Mouse (Mus musculus): ENCODE results near the gene Poln. TPM values are rescaled to one million over a fixed set of nuclear protein-coding genes. Genes with fewer than 3 reads are reported as not detected.
A peak's percentile ranks its signal among the peaks of the same experiment; 100 is the strongest.

Gene Poln
- polyA plus RNA-seq, 1 experiment from 2014 or later = 1.0 TPM

DNA sequence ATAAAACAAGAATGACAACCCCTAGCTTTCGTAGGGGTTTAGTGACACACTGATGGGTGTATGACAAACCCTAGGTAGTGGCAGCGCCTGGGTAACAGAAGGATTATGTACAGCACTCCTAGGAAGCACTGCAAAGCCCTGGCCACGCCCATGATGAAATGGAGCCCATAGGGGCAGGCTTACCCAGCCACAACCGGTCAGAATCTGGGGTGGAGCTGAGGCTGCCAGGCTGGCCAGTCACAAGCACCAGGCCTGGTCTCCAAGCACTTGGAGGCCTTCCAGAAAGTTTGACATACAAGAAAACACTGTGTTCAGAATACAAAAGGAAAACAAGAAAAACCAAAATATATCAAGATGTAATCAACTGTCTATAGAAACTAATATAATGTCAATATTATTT is 21.8 kb upstream of the Poln start:
- H3K9me3 ChIP-seq (ENCODE audit: control insufficient read depth, low read length) = no peaks in the 10 kb centered on the region
- peak overlapping the region; percentile 8; the same call in 1 of the 2 replicates for H3K27ac ChIP-seq (ENCODE audit: low read length)
- H3K4me1 ChIP-seq (replicated peaks; ENCODE audit: control insufficient read depth, insufficient read depth, low read length) = peaks cover 20% of the 10 kb centered on the region
- no peak overlapping the region for H3K4me2 ChIP-seq (ENCODE audit: low read depth, low read length)
- 43% methylated on average over 4 of the region's 4 CpGs for WGBS
- no peak overlapping the region for H3K9ac ChIP-seq (ENCODE audit: low read length)
- no peak for ATAC-seq (ENCODE audit: low read depth)
- H3K27me3 ChIP-seq (ENCODE audit: control insufficient read depth, insufficient read depth, low read depth, low read length) = no peaks in the 10 kb centered on the region
- H3K4me3 ChIP-seq (ENCODE audit: low read length) = no peak overlapping the region
- H3K36me3 ChIP-seq (ENCODE audit: control insufficient read depth, insufficient read depth, low read length) = no peaks in the 10 kb centered on the region

GRCm38 (mm10) chr5:34189521-34189920 is 20.3 kb upstream of the Poln start:
- no peaks in the 10 kb centered on the region for H3K27me3 ChIP-seq (ENCODE audit: control insufficient read depth, insufficient read depth, low read depth, low read length)
- no peak overlapping the region for H3K27ac ChIP-seq (ENCODE audit: low read length)
- H3K4me1 ChIP-seq (replicated peaks; ENCODE audit: control insufficient read depth, insufficient read depth, low read length) = peaks cover 33% of the 10 kb centered on the region
- 33% methylated on average over 1 of the region's 1 CpGs for WGBS
- H3K4me2 ChIP-seq (ENCODE audit: low read depth, low read length) = no peak overlapping the region
- no peak overlapping the region for H3K9ac ChIP-seq (ENCODE audit: low read length)
- no peaks in the 10 kb centered on the region for H3K9me3 ChIP-seq (ENCODE audit: control insufficient read depth, low read length)
- ATAC-seq (ENCODE audit: low read depth) = no peak
- no peak overlapping the region for H3K4me3 ChIP-seq (ENCODE audit: low read length)
- H3K36me3 ChIP-seq (ENCODE audit: control insufficient read depth, insufficient read depth, low read length) = no peaks in the 10 kb centered on the region

DNA sequence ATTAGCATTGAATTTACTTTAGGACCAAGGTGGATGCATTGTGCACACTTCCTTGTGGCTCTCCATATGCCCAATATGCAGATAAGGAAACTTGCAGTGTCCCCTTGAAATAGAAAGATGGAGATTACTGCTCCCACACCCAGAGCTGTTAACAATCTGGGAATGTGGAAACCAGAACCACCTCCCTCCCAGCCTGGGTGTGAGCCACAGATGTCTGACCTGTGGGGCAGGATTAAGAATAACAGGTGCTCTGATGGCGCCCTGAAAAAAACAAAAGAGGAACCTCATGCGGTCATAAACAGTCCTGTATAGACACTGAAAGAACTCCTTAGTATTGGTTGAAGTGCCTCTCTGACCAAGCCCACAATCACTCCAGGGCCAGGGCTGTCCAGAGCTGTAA is 19.6 kb upstream of the Poln start:
- H3K9ac ChIP-seq (ENCODE audit: low read length) = peak overlapping the region; percentile 83
- no peaks in the 10 kb centered on the region for H3K27me3 ChIP-seq (ENCODE audit: control insufficient read depth, insufficient read depth, low read depth, low read length)
- H3K4me2 ChIP-seq (ENCODE audit: low read depth, low read length) = peak overlapping the region; percentile 60
- no peaks in the 10 kb centered on the region for H3K36me3 ChIP-seq (ENCODE audit: control insufficient read depth, insufficient read depth, low read length)
- no peak for ATAC-seq (ENCODE audit: low read depth)
- no peak overlapping the region for H3K27ac ChIP-seq (ENCODE audit: low read length)
- 62% methylated on average over 2 of the region's 2 CpGs for WGBS
- H3K9me3 ChIP-seq (ENCODE audit: control insufficient read depth, low read length) = no peaks in the 10 kb centered on the region
- H3K4me1 ChIP-seq (replicated peaks; ENCODE audit: control insufficient read depth, insufficient read depth, low read length) = peaks cover 40% of the 10 kb centered on the region
- H3K4me3 ChIP-seq (ENCODE audit: low read length) = peak overlapping the region; percentile 90

DNA sequence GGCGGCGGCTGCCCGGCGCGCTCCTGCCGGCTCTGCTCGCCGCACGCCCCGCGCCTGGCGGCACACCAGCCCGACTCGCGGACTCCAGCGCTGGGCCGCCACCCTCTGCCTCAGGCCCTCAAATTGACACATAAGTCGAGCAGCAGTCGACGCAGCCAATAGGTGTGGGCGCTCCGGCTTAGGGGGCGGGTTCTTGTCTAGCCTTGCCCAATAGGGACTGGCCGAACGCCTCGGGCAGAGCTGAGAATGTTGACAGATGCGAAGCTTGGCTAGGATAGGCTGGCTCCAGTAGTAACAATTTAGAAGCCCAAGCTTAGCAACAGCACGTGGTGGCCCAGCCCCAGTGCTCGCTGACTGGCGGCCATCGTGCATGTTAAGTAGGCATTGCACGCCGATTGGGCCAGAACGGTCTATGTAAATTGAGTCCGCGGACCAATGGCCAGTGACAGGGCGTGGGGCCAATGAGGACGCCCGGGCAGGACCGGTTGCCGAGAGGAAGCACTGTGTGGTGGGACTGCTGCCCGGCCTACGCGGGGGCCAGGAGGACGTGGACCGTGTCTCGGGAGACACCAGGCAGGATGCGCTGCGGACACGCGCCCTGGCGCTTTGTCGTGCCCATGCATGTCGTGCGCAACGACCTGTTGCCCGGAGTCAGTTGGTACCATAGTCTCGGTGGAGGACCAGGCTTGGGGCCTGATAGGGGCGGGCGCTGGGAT is 18.5 kb upstream of the Poln start, which contains the start of gene Mxd4:
Gene Mxd4, minus strand, starts transcription at position 120 of the 716 bp plus-strand sequence.
- WGBS = under 1% methylated on average over 57 of the region's 60 CpGs

GRCm38 (mm10) chr5:34186961-34187391 is 17.7 kb upstream of the Poln start:
- peak overlapping the region; percentile 92 for H3K9ac ChIP-seq (ENCODE audit: low read length)
- H3K4me2 ChIP-seq (ENCODE audit: low read depth, low read length) = peak overlapping the region; percentile 94
- WGBS = under 1% methylated on average over 35 of the region's 46 CpGs
- peak overlapping the region; percentile 90 for H3K4me3 ChIP-seq (ENCODE audit: low read length)
- peaks cover 56% of the 10 kb centered on the region for H3K4me1 ChIP-seq (replicated peaks; ENCODE audit: control insufficient read depth, insufficient read depth, low read length)
- peak overlapping the region; percentile 99 for H3K27ac ChIP-seq (ENCODE audit: low read length)
- peak; percentile 35 for ATAC-seq (ENCODE audit: low read depth)
- H3K9me3 ChIP-seq (ENCODE audit: control insufficient read depth, low read length) = no peaks in the 10 kb centered on the region
- no peaks in the 10 kb centered on the region for H3K36me3 ChIP-seq (ENCODE audit: control insufficient read depth, insufficient read depth, low read length)
- H3K27me3 ChIP-seq (ENCODE audit: control insufficient read depth, insufficient read depth, low read depth, low read length) = no peaks in the 10 kb centered on the region

More for the DNA sequence above, 18.5 kb upstream of the Poln start, which contains the start of gene Mxd4:
- Histone ChIP-seq H3K4me3 (ENCODE audit: low read length) (peak within 1 kb of the TSS; percentile 90), H3K36me3 (ENCODE audit: control insufficient read depth, insufficient read depth, low read length) (no peaks in the 10 kb centered on the region), H3K9me3 (ENCODE audit: control insufficient read depth, low read length) (no peaks in the 10 kb centered on the region), H3K4me2 (ENCODE audit: low read depth, low read length) (peak within 1 kb of the TSS; percentile 94), H3K27ac (ENCODE audit: low read length) (peak within 1 kb of the TSS; percentile 99), H3K27me3 (ENCODE audit: control insufficient read depth, insufficient read depth, low read depth, low read length) (no peaks in the 10 kb centered on the region), H3K4me1 (replicated peaks; ENCODE audit: control insufficient read depth, insufficient read depth, low read length) (peaks cover 51% of the 10 kb centered on the region), H3K9ac (ENCODE audit: low read length) (peak within 1 kb of the TSS; percentile 92)
- peak; percentile 97 for ATAC-seq (ENCODE audit: low read depth)

GRCm38 (mm10) chr5:34186391-34186790 is 17.1 kb upstream of the Poln start:
- ATAC-seq (ENCODE audit: low read depth) = no peak
- Histone ChIP-seq H3K9ac (ENCODE audit: low read length) (peak overlapping the region; percentile 92), H3K27me3 (ENCODE audit: control insufficient read depth, insufficient read depth, low read depth, low read length) (no peaks in the 10 kb centered on the region), H3K9me3 (ENCODE audit: control insufficient read depth, low read length) (no peaks in the 10 kb centered on the region), H3K4me3 (ENCODE audit: low read length) (peak overlapping the region; percentile 90), H3K36me3 (ENCODE audit: control insufficient read depth, insufficient read depth, low read length) (0 out of 2 replicates have a peak, but pooled peaks cover 2% of the 10 kb centered on the region), H3K4me2 (ENCODE audit: low read depth, low read length) (peak overlapping the region; percentile 94), H3K4me1 (replicated peaks; ENCODE audit: control insufficient read depth, insufficient read depth, low read length) (peaks cover 62% of the 10 kb centered on the region), H3K27ac (ENCODE audit: low read length) (peak overlapping the region; percentile 99)
- WGBS = 38% methylated on average over 2 of the region's 2 CpGs

- Histone ChIP-seq H3K36me3 (ENCODE audit: control insufficient read depth, insufficient read depth, low read length) (0 out of 2 replicates have a peak, but pooled peaks cover 2% of the 10 kb centered on the region), H3K4me1 (replicated peaks; ENCODE audit: control insufficient read depth, insufficient read depth, low read length) (peaks cover 58% of the 10 kb centered on the region), H3K9ac (ENCODE audit: low read length) (peak overlapping the region; percentile 92), H3K27me3 (ENCODE audit: control insufficient read depth, insufficient read depth, low read depth, low read length) (no peaks in the 10 kb centered on the region), H3K9me3 (ENCODE audit: control insufficient read depth, low read length) (no peaks in the 10 kb centered on the region), H3K27ac (ENCODE audit: low read length) (no peak overlapping the region), H3K4me3 (ENCODE audit: low read length) (peak overlapping the region; percentile 90), H3K4me2 (ENCODE audit: low read depth, low read length) (peak overlapping the region; percentile 94)
- ATAC-seq (ENCODE audit: low read depth) = no peak
Observed at GRCm38 (mm10) chr5:34185791-34186190, 16.5 kb upstream of the Poln start.

DNA sequence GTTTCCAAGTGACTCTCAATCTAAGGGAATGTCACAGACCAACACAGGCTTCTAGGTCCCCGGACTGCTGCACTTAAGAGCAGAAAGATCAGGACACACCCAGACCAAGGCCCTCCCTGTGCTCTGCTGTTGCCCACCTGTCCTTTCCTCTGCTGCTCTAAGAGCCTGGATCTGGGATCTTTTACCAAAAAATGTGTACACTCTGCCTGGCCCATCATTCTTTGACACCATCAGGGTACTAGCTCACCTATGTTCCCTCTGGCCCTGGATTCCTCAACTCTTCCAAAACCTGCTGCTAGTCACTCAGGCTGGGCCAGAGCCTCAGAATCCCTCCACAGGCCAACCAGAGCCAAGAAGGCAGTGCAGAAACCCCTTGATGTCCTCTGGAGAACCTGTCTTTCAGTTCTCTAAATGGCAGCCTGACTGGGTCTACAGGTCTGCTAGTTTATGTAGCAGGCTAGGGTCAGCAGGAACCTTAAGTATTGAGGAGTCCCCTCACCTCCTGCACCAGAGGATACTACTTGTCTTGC is 15.9 kb upstream of the Poln start:
- no peak for ATAC-seq (ENCODE audit: low read depth)
- Histone ChIP-seq H3K4me1 (replicated peaks; ENCODE audit: control insufficient read depth, insufficient read depth, low read length) (peaks cover 56% of the 10 kb centered on the region), H3K27ac (ENCODE audit: low read length) (no peak overlapping the region), H3K27me3 (ENCODE audit: control insufficient read depth, insufficient read depth, low read depth, low read length) (no peaks in the 10 kb centered on the region), H3K9ac (ENCODE audit: low read length) (peak overlapping the region; percentile 11; the same call in 1 of the 2 replicates), H3K4me3 (ENCODE audit: low read length) (no peak overlapping the region), H3K4me2 (ENCODE audit: low read depth, low read length) (peak overlapping the region; percentile 94), H3K9me3 (ENCODE audit: control insufficient read depth, low read length) (no peaks in the 10 kb centered on the region), H3K36me3 (ENCODE audit: control insufficient read depth, insufficient read depth, low read length) (peaks cover 6% of the 10 kb centered on the region)
- 64% methylated on average over 1 of the region's 1 CpGs for WGBS

- 86% methylated on average over 3 of the region's 3 CpGs for WGBS
- H3K27ac ChIP-seq (ENCODE audit: low read length) = no peak overlapping the region; the same call in 1 of the 2 replicates
Observed at GRCm38 (mm10) chr5:34183976-34184375, 14.7 kb upstream of the Poln start.

More at GRCm38 (mm10) chr5:34183976-34184375, 14.7 kb upstream of the Poln start:
- no peaks in the 10 kb centered on the region for H3K27me3 ChIP-seq (ENCODE audit: control insufficient read depth, insufficient read depth, low read depth, low read length)
- no peak for ATAC-seq (ENCODE audit: low read depth)
- peaks cover 9% of the 10 kb centered on the region for H3K36me3 ChIP-seq (ENCODE audit: control insufficient read depth, insufficient read depth, low read length)
- no peak overlapping the region for H3K9ac ChIP-seq (ENCODE audit: low read length)
- no peak overlapping the region for H3K4me3 ChIP-seq (ENCODE audit: low read length)
- no peak overlapping the region for H3K4me2 ChIP-seq (ENCODE audit: low read depth, low read length)
- no peaks in the 10 kb centered on the region for H3K9me3 ChIP-seq (ENCODE audit: control insufficient read depth, low read length)
- peaks cover 54% of the 10 kb centered on the region for H3K4me1 ChIP-seq (replicated peaks; ENCODE audit: control insufficient read depth, insufficient read depth, low read length)

Measured in lung, embryonic 16.5 days (tissue).